ENCODE assay signal across 29 mouse cellular contexts in genomic region chr8:81880071-81880470, GRCm38 (mm10).
DNase-seq lines count a peak whose midpoint lies in the region; ATAC-seq lines count a peak whose summit lies in the region.
"Had no signal": no experiment of that assay in that cellular context is flagged by ENCODE, and none has a peak within 500 bp of the region (broad histone marks: within the 10 kb centered on the region; RNA-seq: fewer than 3 reads in every experiment).

No protein-coding gene starts in this region.

- H3K36me3 ChIP-seq in forebrain, embryonic 16.5 days (ENCODE audit: control insufficient read depth, insufficient read depth): no peaks in the 10 kb centered on the region
- no peaks in the 10 kb centered on the region for H3K36me3 ChIP-seq in forebrain, embryonic 14.5 days (ENCODE audit: control insufficient read depth, insufficient read depth, low read length)
- H3K36me3 ChIP-seq in midbrain, embryonic 12.5 days: no peaks in the 10 kb centered on the region
- no peaks in the 10 kb centered on the region for H3K36me3 ChIP-seq in midbrain, embryonic 15.5 days (replicated peaks)
- H3K36me3 ChIP-seq in midbrain, embryonic 16.5 days (ENCODE audit: control insufficient read depth, insufficient read depth, low read length): no peaks in the 10 kb centered on the region
- H3K36me3 ChIP-seq: embryonic facial prominence, embryonic 10.5 days; embryonic facial prominence, embryonic 13.5 days; forebrain, embryonic 12.5 days; heart, embryonic 10.5 days; heart, embryonic 13.5 days; hindbrain, embryonic 15.5 days had no signal

- no peak for DNase-seq in forebrain, embryonic 14.5 days (ENCODE audit: low spot score)
- peak; percentile 37 for DNase-seq in brain, adult 2 months (ENCODE audit: low read depth, low spot score)
- DNase-seq in adipocyte (ENCODE audit: low spot score): no peak
- no peak for DNase-seq in heart, adult 11 months
- DNase-seq: adrenal gland, postnatal 10 days; adrenal gland, postnatal 36 days; cerebellum, adult 11-12 months; cerebellum, adult 8-10 months; cerebellum, postnatal 10 days; cerebellum, postnatal 36 days; embryo, embryonic 11 days; forebrain, postnatal 0 days; gastrocnemius, adult 2 months; gastrocnemius, postnatal 14 days; heart, adult 2 months; heart, postnatal 14 days; heart, postnatal 4 days had no signal

- ATAC-seq in forebrain, embryonic 16.5 days: 0 out of 2 replicates have a peak, but pooled peaks have one; percentile 50
- no peak for ATAC-seq in forebrain, embryonic 14.5 days
- ATAC-seq in midbrain, embryonic 12.5 days (ENCODE audit: low FRiP score, low read depth): 0 out of 2 replicates have a peak, but pooled peaks have one; percentile 41
- ATAC-seq in midbrain, embryonic 15.5 days (replicated peaks): no peak; the same call in 1 of the 2 replicates
- ATAC-seq in midbrain, embryonic 16.5 days: peak; percentile 71
- ATAC-seq: activated CD4-positive, CD25-positive, alpha-beta regulatory T cell, adult 4 months; forebrain, postnatal 0 days had no signal

- no peaks in the 10 kb centered on the region for H3K9me3 ChIP-seq in forebrain, embryonic 16.5 days (ENCODE audit: control insufficient read depth, low read length)
- no peaks in the 10 kb centered on the region for H3K9me3 ChIP-seq in forebrain, embryonic 14.5 days (replicated peaks; ENCODE audit: control insufficient read depth, low read length)
- H3K9me3 ChIP-seq in midbrain, embryonic 12.5 days: no peaks in the 10 kb centered on the region
- no peaks in the 10 kb centered on the region for H3K9me3 ChIP-seq in midbrain, embryonic 15.5 days
- H3K9me3 ChIP-seq in midbrain, embryonic 16.5 days (replicated peaks; ENCODE audit: control insufficient read depth, low read length, poor library complexity, severe bottlenecking): no peaks in the 10 kb centered on the region
- H3K9me3 ChIP-seq: embryonic facial prominence, embryonic 10.5 days; embryonic facial prominence, embryonic 13.5 days; forebrain, embryonic 12.5 days; heart, embryonic 10.5 days; heart, embryonic 13.5 days; hindbrain, embryonic 15.5 days had no signal

- no peak overlapping the region for H3K9ac ChIP-seq in forebrain, embryonic 16.5 days (replicated peaks; ENCODE audit: low read depth, low read length)
- no peak overlapping the region for H3K9ac ChIP-seq in forebrain, embryonic 14.5 days (ENCODE audit: low read length)
- no peak overlapping the region for H3K9ac ChIP-seq in midbrain, embryonic 12.5 days (replicated peaks)
- H3K9ac ChIP-seq in midbrain, embryonic 15.5 days: no peak overlapping the region
- no peak overlapping the region for H3K9ac ChIP-seq in midbrain, embryonic 16.5 days (ENCODE audit: low read depth, low read length)
- H3K9ac ChIP-seq: embryonic facial prominence, embryonic 13.5 days; forebrain, embryonic 12.5 days; forebrain, postnatal 0 days; heart, embryonic 13.5 days; hindbrain, embryonic 15.5 days had no signal

- WGBS in forebrain, embryonic 16.5 days: 72% methylated on average over 3 of the region's 3 CpGs
- WGBS in forebrain, embryonic 14.5 days: 70% methylated on average over 3 of the region's 3 CpGs
- 68% methylated on average over 3 of the region's 3 CpGs for WGBS in midbrain, embryonic 12.5 days
- whole genome bisulfite sequencing in midbrain, embryonic 15.5 days: 53% methylated on average over 3 of the region's 3 CpGs
- 55% methylated on average over 3 of the region's 3 CpGs for WGBS in midbrain, embryonic 16.5 days

- no peak overlapping the region for H3K27ac ChIP-seq in forebrain, embryonic 16.5 days (ENCODE audit: low read length)
- H3K27ac ChIP-seq in forebrain, embryonic 14.5 days (ENCODE audit: low read depth, low read length): no peak overlapping the region
- no peak overlapping the region for H3K27ac ChIP-seq in midbrain, embryonic 12.5 days (replicated peaks)
- H3K27ac ChIP-seq in midbrain, embryonic 15.5 days: no peak overlapping the region; the same call in 1 of the 2 replicates
- H3K27ac ChIP-seq in midbrain, embryonic 16.5 days (ENCODE audit: low read length): 0 out of 2 replicates have a peak overlapping the region, but pooled peaks have one; percentile 29
- H3K27ac ChIP-seq: embryonic facial prominence, embryonic 10.5 days; embryonic facial prominence, embryonic 13.5 days; forebrain, embryonic 12.5 days; gastrocnemius, adult 2 months; heart, adult 2 months; heart, embryonic 10.5 days; heart, embryonic 13.5 days; hindbrain, embryonic 15.5 days had no signal

- H3K4me2 ChIP-seq in forebrain, embryonic 16.5 days (ENCODE audit: low read length): no peak overlapping the region
- H3K4me2 ChIP-seq in forebrain, embryonic 14.5 days (ENCODE audit: low read length): no peak overlapping the region
- H3K4me2 ChIP-seq in midbrain, embryonic 12.5 days (replicated peaks): no peak overlapping the region
- H3K4me2 ChIP-seq in midbrain, embryonic 15.5 days: no peak overlapping the region
- no peak overlapping the region for H3K4me2 ChIP-seq in midbrain, embryonic 16.5 days (ENCODE audit: low read length)
- H3K4me2 ChIP-seq: embryonic facial prominence, embryonic 13.5 days; forebrain, embryonic 12.5 days; heart, embryonic 13.5 days; hindbrain, embryonic 15.5 days had no signal

- no peaks in the 10 kb centered on the region; the same call in 1 of the 2 replicates for H3K4me1 ChIP-seq in forebrain, embryonic 16.5 days (replicated peaks; ENCODE audit: control insufficient read depth, insufficient read depth, low read length)
- 0 out of 2 replicates have a peak, but pooled peaks cover 2% of the 10 kb centered on the region for H3K4me1 ChIP-seq in forebrain, embryonic 14.5 days (ENCODE audit: control insufficient read depth, insufficient read depth, low read length)
- H3K4me1 ChIP-seq in midbrain, embryonic 12.5 days: 0 out of 2 replicates have a peak, but pooled peaks cover 4% of the 10 kb centered on the region
- H3K4me1 ChIP-seq in midbrain, embryonic 15.5 days: no peaks in the 10 kb centered on the region
- H3K4me1 ChIP-seq in midbrain, embryonic 16.5 days (ENCODE audit: control insufficient read depth, insufficient read depth, low read length): 0 out of 2 replicates have a peak, but pooled peaks cover 3% of the 10 kb centered on the region
- H3K4me1 ChIP-seq: embryonic facial prominence, embryonic 10.5 days; forebrain, embryonic 12.5 days; heart, embryonic 10.5 days; heart, embryonic 13.5 days; hindbrain, embryonic 15.5 days had no signal

- H3K27me3 ChIP-seq in forebrain, embryonic 16.5 days (replicated peaks; ENCODE audit: control insufficient read depth, insufficient read depth, low read length): no peaks in the 10 kb centered on the region
- no peaks in the 10 kb centered on the region for H3K27me3 ChIP-seq in forebrain, embryonic 14.5 days (replicated peaks; ENCODE audit: control insufficient read depth, insufficient read depth, low read length)
- no peaks in the 10 kb centered on the region for H3K27me3 ChIP-seq in midbrain, embryonic 12.5 days
- H3K27me3 ChIP-seq in midbrain, embryonic 15.5 days (replicated peaks): no peaks in the 10 kb centered on the region
- no peaks in the 10 kb centered on the region for H3K27me3 ChIP-seq in midbrain, embryonic 16.5 days (ENCODE audit: control insufficient read depth, insufficient read depth, low read depth, low read length)
- H3K27me3 ChIP-seq: embryonic facial prominence, embryonic 13.5 days; forebrain, embryonic 12.5 days; heart, embryonic 13.5 days; hindbrain, embryonic 15.5 days had no signal

- no peak overlapping the region for H3K4me3 ChIP-seq in forebrain, embryonic 16.5 days (replicated peaks; ENCODE audit: low read length)
- H3K4me3 ChIP-seq in forebrain, embryonic 14.5 days (ENCODE audit: low read depth, low read length): no peak overlapping the region
- H3K4me3 ChIP-seq in midbrain, embryonic 12.5 days: no peak overlapping the region
- no peak overlapping the region for H3K4me3 ChIP-seq in midbrain, embryonic 15.5 days
- no peak overlapping the region for H3K4me3 ChIP-seq in midbrain, embryonic 16.5 days (ENCODE audit: low read depth, low read length)
- H3K4me3 ChIP-seq: embryonic facial prominence, embryonic 10.5 days; embryonic facial prominence, embryonic 13.5 days; erythroblast, embryonic 14.5 days; forebrain, embryonic 12.5 days; gastrocnemius, adult 2 months; heart, adult 2 months; heart, embryonic 10.5 days; heart, embryonic 13.5 days; hindbrain, embryonic 15.5 days had no signal

Comparison
In these comparisons a context has a peak if more than half of its experiments do, and no peak if none do; other contexts are left out.
1. ATAC-seq: peak in forebrain, embryonic 16.5 days (single experiment), midbrain, embryonic 12.5 days (single experiment) and midbrain, embryonic 16.5 days (single experiment); none in forebrain, embryonic 14.5 days (single experiment) and midbrain, embryonic 15.5 days (single experiment).